Mouse (Mus musculus): ENCODE results near the gene Dgki. TPM values are rescaled to one million over a fixed set of nuclear protein-coding genes. Genes with fewer than 3 reads are reported as not detected.

Gene Dgki
- total RNA-seq, 2 experiments from 2014 or later, result 0.20 to 0.21 TPM

DNA sequence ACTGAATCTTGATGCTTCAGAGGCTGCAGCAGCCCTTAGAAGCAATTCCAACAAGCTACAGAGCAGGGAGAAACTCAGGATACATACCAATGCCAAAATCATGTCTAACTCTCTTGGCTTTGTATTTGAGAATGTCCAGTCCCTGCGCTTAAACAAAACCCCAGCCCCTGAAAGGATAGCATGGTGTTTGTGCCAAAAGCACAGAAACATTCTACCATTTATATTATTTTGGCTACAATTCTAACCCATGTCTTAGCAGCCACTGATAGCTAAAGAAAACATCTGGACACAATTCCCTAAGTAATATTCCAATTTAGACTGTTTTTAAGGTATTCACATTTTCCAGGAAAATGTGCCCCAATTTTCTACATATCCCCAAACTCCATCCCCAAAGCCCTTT is 269.0 kb downstream of the Dgki start:
- ATAC-seq (replicated peaks; ENCODE audit: poor library complexity), result no peak

DNA sequence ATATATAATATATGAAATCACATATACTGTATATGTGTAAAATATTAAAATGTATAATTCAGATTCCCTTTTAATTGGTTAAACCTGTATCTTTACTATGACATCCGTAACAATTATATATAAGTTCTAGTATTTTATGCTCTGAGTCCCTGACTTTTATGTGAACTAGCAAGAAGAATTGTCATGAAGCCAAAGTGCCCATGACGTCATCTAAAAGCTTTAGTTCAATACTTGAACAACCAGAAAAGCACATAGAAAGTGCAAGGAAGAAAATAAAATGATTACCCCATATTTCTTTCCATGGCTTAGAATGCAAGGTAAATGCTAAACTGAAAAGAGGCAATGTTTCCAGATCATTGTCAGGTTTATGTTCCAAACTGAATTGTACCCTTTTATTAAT is 269.6 kb downstream of the Dgki start:
- no peak for ATAC-seq (replicated peaks; ENCODE audit: poor library complexity)

DNA sequence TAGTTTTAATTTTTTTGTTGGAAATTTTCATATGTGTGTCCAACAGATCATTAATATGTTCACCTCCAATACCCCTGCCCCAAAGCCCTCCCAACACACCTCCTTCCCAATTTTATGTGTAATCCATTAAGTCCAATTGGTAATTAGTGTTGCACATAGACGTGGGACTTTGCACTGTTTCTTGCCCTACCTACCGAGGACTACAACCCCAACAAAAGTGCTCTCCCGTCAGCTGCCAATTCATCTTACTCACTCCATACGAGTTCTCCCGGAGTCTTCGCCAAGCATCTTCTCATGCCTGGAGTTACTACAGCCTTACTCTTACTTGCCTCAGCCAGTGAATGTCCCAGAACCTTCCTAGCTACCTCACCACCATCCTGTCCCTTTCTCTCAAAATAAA is 271.1 kb downstream of the Dgki start:
- ATAC-seq (replicated peaks; ENCODE audit: poor library complexity), result no peak

DNA sequence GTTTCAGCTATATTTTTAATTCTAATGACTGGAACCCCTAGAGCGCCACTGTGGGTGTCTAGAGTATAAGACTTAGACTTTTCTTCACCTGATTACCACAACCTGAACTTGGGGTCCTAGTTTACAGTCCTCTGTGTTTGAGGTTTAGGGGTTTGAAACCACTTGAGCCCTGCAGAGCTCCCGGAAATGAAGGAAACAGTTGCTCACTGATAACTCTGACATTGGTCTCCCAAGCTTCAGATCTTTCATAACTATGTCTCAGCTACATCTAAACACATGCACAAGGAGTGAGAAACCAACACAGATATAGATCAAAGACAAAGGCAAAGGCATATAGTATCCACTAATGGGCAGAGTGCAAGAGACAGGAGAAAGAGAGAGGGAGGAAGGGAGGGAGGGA is 271.7 kb downstream of the Dgki start:
- peak; percentile 60 for ATAC-seq (replicated peaks; ENCODE audit: poor library complexity)

DNA sequence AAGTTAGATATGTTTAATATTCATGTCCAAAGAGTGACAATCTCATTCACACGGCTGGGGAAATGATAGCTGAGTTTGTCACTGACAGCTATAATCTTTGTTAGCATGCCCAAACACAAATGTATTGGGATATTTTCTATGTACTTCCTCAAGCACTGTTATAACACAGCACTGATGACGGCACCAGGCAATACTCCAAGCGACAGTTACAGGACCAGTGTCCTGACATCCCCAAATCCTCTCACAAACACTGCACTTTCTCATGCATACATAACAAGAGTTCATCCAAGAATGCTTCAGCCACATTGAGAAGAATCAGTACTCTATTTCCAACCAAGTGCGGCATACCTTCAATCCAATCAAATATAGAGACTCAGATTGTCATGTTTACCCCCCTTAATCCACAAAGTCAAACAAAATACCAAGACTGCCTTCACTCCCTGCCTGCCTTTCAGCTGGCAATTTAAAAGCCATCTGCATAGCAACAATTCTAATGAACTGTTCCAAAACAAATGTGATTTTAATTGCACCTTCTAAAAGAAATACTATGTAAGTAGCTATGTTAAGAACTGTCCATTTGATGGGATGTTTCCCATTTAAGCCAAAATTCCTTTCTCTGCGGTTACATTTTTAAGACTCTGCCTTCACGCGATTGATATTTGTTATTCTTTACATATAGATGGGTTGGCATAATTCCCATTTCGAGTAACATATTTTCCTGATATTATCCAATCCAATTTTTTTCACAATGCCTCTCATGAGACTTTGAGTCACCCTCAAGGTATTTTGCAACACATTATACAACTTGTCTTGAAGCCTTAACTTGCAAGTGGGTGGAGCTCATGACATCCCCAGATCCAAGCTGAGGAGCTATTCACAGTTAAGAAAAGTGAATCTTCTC is 273.4 kb downstream of the Dgki start:
- no peak for ATAC-seq (replicated peaks; ENCODE audit: poor library complexity)

DNA sequence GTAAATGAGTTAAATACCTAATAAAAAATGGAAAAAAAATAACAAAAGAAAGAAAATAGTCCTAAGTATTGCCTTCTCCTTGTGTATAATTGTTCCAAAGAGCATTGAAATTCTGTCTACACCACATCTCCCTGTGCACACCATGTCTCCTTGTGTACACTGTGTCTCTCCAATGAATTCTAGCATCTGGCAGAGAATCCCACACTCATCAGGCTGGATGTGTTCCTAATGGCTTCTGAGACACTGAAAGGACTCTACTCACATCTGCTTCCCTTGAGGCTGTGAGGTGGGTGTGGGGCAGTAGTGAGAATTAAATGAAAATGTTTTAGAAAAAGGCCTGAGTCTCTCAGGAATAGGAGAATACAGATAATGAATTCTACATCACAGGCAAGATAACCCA is 283.9 kb downstream of the Dgki start:
- no peak for ATAC-seq (replicated peaks; ENCODE audit: poor library complexity)

DNA sequence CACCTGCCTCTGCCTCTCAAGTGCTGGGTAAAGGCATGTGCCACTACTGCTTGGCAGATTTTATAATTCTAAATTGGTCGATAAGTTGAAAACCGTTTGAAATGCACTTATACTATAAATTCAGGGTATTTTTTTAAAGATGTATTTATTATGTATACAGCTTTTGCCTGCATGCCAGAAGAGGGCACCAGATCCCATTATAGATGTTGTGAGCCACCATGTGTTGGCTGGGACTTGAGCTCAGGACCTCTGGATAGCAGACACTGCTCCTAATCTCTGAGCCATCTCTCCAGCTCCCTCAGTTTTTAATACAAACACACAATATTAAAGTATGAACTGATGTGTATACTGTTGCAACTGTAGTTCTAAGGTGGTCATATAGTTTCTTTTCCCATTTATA is 288.4 kb downstream of the Dgki start:
- no peak for ATAC-seq (replicated peaks; ENCODE audit: poor library complexity)

DNA sequence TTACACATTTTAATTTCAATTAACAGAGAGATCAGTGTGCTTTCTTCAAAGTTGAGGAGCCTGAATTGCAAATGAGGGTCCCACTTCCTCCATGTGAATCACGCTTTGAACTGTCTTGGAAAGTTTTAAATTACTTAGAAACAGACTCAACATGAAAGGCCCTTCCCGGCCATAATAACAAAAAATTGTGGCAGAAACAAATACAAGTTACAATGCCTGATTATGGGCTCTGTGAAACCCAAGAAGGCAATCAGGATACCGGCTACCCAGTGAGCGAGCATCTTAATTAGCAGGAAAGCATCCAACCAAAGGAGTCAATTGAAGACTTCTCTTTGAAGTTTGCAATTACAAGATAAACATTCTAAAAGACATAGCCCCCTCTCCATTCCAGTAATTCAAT is 292.4 kb downstream of the Dgki start:
- ATAC-seq (replicated peaks; ENCODE audit: poor library complexity), result no peak

DNA sequence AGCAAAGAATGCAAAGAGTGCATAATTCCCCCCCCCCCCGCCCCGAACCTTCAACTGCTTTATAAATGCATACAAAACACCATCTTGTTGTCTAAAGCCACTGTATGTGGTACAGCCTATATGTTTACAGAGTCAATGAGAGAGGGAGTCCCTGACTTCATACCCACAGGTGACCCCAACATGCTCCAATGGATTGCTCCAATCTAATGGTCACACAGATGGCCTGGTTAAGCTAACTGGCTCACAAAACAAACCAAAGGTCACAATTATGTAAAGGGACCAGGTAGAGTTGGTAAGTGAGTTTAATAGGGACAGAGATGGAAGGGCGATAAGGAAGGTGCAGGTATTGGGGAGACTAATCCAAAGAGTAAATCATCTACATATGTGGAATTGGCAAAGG is 295.1 kb downstream of the Dgki start:
- no peak for ATAC-seq (replicated peaks; ENCODE audit: poor library complexity)

DNA sequence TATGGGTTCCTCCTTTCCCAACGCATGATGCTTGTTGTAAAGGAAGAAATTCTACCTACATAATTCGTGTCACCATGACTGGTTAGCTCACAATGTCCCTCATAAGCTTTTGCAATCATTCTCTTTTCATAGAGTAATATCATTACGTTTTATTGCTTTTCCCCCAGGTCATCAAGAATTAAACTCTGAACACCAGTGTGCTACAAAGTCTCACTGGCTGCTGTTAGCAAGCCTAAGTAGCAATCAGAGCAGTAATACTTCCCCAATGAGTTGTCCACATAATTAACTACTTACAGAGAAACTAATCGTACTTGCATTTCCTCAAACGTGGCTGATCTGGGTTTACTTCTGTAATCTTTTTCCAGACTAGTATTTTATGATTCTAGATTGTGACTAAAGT is 296.7 kb downstream of the Dgki start:
- no peak for ATAC-seq (replicated peaks; ENCODE audit: poor library complexity)

DNA sequence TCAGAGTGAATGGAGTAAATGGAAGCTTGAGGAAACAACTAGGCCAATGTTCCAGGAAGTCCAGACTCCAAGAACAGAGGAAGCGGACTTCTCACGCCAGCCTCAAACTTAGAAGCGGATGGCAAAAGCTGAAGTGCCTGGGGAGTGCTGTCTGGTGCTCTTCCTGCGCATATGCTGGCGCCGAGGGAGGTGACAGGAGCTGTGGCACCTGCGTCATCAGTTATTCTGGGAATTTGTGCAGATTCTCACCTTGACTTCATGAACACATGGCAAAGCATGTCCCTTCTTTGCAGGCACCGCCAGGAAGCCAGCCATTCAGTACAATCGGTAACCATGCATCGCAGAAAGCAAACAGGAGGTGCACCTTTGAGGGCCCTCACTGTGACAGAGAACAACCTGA is 301.0 kb downstream of the Dgki start:
- no peak for ATAC-seq (replicated peaks; ENCODE audit: poor library complexity)

DNA sequence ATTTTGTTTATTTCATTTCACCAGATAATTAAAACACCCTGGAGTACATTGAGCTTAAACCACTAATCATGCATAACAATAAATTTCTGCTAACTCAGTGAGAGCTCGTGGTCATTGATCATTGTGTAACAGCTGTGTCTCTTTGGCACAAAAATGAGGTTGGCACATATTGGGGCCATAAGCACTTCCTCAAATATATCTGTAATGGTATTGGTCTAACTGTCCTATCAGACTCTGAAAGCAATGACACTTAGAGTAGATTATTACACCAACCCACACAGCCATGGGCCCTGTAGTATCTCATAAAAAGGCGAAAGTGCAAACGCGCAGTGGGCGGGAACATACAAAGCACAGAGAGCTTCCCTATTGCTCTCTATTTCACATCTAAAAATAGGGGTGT is 305.7 kb downstream of the Dgki start:
- peak; percentile 86 for ATAC-seq (replicated peaks; ENCODE audit: poor library complexity)

DNA sequence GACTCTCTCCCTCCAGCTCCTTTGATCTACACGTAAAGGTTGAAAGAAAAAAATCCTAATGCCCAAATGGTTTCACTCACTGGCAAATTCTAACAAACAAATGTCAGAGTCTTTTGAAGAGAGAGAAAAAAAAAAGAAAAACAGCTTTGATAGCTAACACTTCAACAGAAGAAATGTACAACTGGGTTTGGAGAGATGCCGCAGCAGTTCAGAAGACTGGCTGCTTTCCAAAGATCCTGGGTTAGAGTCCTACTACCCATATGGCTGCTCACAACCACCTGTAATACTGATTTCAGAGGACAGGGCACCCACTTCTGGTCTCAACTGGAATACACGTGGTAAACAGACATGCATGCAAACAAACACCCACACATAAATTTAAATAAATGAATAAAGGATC is 309.8 kb downstream of the Dgki start:
- no peak for ATAC-seq (replicated peaks; ENCODE audit: poor library complexity)

DNA sequence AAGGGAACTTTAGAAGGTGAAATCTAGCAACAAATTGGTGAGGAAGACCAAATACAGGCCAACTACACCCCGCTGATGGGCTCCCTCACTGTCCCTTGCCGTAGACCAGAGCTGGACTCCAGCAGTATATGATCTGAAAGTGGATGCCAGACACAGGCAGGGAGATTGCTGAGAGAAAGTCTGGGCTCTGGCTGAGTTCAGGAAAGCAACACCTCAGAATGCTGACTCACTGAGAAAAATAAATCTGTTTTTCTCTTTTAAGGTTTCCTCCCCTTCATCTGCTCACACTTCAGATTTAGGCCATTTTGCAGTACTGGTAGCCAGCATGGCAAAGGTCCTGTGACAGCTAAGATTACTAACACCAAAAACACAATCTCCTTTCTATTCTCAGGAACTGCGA is 311.2 kb downstream of the Dgki start:
- no peak for ATAC-seq (replicated peaks; ENCODE audit: poor library complexity)

DNA sequence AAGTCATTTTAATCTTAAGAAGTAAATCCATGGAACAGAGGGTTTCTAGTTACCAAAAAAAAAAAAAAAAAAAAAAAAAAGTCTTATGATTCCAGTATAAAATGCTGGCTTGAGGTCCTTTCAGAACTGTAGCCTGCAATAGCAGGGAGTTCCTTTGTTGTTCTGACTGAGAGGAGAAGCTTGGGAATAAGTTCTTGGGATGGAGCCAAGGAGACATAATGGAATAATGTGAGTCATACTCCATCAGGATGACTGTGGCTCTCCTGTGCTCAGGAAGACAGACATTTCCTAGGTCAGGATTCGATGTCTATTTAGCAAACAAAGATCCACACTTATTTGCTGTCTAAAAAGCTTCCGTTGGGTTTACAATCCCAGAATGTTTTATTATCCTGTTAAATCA is 318.3 kb downstream of the Dgki start:
- ATAC-seq (replicated peaks; ENCODE audit: poor library complexity), result no peak

DNA sequence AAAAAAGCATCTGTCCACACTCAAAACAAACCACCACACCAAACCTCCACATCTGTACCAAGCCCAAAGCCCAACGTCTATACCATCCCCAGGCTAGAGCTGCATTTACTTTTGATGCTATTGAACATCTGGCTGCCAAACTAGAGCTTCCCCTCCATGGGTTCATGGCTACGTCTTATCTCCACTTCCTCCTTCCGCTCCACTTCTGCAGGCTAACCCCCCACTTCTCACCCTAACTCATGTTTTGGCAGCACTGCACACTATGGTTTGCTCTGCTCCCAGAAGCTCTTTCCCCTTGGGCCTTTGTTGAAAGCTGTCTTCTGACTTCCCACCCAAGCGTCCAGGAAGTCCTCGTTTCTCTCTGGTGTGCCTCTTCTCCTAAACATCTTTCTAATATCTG is 319.5 kb downstream of the Dgki start:
- peak; percentile 39; the same call in 1 of the 2 replicates for ATAC-seq (replicated peaks; ENCODE audit: poor library complexity)

DNA sequence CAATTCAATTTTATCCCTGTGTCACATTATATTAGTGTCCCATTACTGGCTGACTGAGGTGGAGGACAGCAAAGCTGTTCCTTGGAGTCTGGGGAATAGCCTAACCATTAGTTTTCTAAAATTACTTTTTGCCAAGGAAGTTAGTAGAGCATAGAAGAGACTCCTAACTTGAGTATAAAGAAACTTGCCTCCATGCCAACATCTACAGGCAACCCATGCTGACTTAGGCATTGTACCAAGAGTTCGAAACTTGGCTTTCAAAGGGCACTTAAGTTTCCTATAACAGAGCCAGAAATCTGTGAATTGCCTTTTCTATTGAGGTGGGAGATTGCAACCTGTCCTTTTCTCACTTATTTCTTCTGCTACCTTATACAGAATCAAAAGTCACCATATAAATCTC is 321.8 kb downstream of the Dgki start:
- no peak for ATAC-seq (replicated peaks; ENCODE audit: poor library complexity)

DNA sequence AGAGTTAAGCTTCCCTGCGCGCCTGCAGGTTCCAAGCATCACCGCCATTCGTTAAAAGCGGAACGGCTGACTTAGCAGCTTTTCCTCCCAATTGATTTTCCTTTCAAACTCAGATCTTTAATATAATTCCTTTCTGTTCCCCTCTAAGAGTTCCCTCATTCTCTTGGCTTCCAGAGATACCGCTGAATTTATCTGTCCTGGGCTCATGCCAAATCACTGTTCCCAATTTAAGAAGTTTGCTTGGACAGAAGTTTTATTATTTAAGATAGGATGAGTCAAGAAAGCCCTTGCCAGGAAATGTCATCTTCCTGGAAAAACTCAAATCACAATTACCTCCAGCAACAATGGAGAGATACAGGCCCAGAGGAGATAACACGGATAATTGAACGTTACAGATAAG is 326.9 kb downstream of the Dgki start:
- no peak for ATAC-seq (replicated peaks; ENCODE audit: poor library complexity)

DNA sequence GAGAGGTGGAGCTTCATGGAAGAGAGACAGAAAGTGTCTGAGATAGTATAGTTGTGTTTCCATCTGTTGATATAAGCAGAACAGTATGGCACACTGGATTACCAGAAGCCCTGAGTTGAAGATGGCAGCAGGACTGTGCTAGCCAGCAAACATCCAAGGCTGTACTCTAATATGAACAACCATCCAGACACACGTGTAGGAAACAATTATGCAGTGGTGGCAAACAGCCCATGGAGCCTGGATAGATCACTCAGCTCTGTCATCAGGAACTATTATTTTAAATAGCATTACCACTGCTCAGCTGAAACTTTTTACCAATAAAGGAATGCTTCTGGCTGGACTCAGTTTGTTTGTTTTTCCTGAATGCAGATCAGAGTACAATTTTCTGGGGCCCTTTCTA is 327.5 kb downstream of the Dgki start:
- ATAC-seq (replicated peaks; ENCODE audit: poor library complexity), result no peak

DNA sequence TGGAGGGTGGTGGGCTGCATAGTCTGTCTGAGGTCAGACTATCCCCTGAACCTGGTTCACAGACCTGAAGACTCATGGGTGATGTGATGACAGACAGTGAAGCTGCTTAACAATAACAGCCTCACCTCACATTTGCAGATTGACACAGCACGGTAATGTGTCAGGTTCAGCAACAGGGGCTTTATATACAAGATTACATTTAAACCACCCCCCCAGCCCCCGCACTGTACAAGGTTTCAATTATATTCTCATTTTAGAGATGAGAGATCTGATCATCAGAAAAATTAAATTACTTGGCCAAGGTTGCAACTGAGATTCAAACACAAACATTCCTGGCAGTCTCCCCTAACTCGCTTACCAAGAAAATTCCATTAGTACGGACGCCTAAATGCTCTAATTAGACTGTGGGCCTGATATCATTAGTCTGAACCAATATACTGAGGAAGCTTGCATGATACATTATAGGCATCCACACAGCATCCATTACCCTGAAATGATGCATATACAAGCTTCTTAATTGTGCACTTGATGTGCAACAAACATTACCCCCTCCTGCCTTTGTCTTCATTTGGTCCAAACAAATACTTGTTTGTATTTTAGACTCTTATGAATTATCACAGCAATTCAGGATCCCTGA is 330.6 kb downstream of the Dgki start:
- no peak for ATAC-seq (replicated peaks; ENCODE audit: poor library complexity)

DNA sequence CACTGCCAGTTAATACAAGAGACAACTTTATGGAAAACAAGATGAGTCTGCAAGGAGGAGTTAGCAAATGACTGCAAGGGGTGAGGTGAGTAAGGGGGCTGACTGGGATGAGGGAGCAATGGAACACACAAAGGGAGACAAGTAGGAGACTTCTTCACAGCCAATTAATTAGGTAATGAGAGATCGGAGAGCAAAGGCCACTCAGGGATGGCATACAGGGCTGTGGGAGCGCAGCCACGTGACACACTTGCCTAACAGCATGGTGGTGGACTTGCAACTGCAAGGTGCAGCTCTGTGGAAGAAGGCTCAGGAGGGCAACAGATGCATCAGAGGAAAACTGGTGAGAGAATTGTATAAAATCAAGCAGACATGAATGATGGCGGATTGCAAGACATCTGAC is 339.3 kb downstream of the Dgki start:
- no peak for ATAC-seq (replicated peaks; ENCODE audit: poor library complexity)

DNA sequence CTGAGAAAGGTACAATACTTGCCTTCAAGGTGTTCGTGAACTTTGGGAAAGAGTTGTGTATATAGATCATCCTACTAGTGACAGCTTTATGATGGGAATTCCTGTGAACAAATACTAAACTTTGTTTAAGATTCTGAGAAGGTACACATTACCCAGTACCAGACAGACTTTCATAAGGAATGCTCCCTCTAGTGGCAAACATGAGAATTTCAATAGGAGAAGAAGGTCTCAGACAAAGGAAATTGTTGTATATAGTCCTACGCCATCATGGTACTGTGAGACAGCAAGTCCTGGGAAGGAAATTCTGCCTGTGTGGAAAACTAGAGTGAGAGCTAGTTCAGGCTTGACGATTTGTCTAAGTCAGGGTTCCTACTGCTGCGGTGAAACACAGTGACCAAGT is 344.7 kb downstream of the Dgki start:
- peak; percentile 52; the same call in 1 of the 2 replicates for ATAC-seq (replicated peaks; ENCODE audit: poor library complexity)

DNA sequence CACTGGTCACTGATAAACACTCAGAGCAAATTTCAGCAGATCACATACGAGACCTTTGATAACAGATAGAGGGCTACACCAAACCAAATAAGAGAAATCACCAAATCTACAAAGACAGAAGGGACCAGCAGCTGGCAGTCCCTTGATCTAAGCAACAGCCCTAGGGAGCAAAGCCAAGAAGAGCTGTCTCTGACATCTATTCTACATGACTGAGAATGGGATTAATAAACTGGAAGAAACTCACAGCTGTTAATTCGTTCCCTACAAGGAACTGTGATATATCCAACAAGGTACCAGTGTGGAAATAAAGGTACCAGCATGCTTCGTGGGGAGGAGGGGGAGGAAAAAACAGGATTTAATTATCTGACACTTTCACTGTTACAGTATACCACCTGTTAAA is 349.3 kb downstream of the Dgki start:
- no peak for ATAC-seq (replicated peaks; ENCODE audit: poor library complexity)
